Mouse (Mus musculus): ENCODE data around the gene Rhoh. TPM values are rescaled to one million over a fixed set of nuclear protein-coding genes. Genes with fewer than 3 reads are reported as not detected.

Rhoh gene
- total and polyA plus RNA-seq, 3 experiments = 12.1 to 22.1 (median 18.9) TPM

DNA sequence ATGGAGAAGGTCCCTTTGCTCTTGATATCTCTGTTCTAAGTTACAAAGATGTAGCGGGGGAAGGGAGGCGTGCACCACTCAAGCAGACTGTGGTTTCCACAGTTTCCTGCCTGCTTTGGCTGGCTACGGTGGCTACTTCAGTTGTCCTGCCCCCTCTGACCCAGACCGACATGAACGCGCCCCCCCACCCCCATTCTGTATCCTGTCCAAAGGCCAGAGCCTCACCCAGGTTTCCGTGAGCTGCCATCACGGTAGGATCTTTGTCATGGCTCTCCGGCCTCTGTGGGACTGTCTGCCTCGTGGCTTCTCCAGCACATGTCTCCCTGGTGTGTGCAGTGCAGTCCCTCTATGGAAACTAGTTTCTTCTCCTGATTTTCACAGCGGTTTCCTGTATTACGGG lies 58.3 kb downstream of the Rhoh start:
- Histone ChIP-seq H3K4me1 (ENCODE audit: control insufficient read depth in 1 of 2, insufficient read depth in 2 of 2) (peaks cover 2 to 19% of the 10 kb centered on the region in 2 experiments), H3K9me3 (replicated peaks; ENCODE audit: low read length) (peaks cover 8% of the 10 kb centered on the region), H3K9ac (ENCODE audit: insufficient read depth, low read depth) (no peak overlapping the region), H3K4me3 (replicated peaks in 1 of 3; ENCODE audit: low read depth in 2 of 3, low read length in 2 of 3, poor library complexity in 1 of 3) (no peak overlapping the region), H3K36me3 (replicated peaks in 1 of 2; ENCODE audit: control insufficient read depth in 1 of 2, insufficient read depth in 1 of 2, low read length in 1 of 2) (no peaks in the 10 kb centered on the region), H3K4me2 (ENCODE audit: insufficient read depth, low read depth, poor library complexity, severe bottlenecking) (no peak overlapping the region), H3K79me2 (replicated peaks; ENCODE audit: control insufficient read depth, extremely low read depth, insufficient read depth, poor library complexity, severe bottlenecking) (no peaks in the 10 kb centered on the region), H3K27ac (ENCODE audit: insufficient read depth, low read depth) (no peak overlapping the region), H3K27me3 (replicated peaks) (no peaks in the 10 kb centered on the region)
- in situ Hi-C loops (cut with MboI; ENCODE audit: low pct_ligation_motif_present, low pct_unique_long_range_greater_than_20kb, low sequenced_read_pairs) (no loop called here), dilution Hi-C loops (cut with MboI; ENCODE audit: extremely low pct_ligation_motif_present, extremely low pct_unique_long_range_greater_than_20kb, low sequenced_read_pairs) (no loop called here)
- peak; percentile 38 for DNase-seq (ENCODE audit: extremely low read depth)
- TF ChIP-seq MAFK (IDR thresholded peaks at IDR 0.05; ENCODE audit: insufficient replicate concordance, low read length) = no peak
- TF ChIP-seq ETS1 (conservative IDR thresholded peaks at IDR 0.05; ENCODE audit: low read depth, low read length) = no peak
- no peak for TF ChIP-seq RAD21 (IDR thresholded peaks at IDR 0.05; ENCODE audit: low read depth, low read length)
- TF ChIP-seq ELF1 (IDR thresholded peaks at IDR 0.05; ENCODE audit: low read depth, low read length) = no peak
- TF ChIP-seq NRF1 (IDR thresholded peaks at IDR 0.05; ENCODE audit: low read depth, low read length) = no peak
- no peak for TF ChIP-seq CTCF (conservative IDR thresholded peaks at IDR 0.05 in 1 of 2, IDR thresholded peaks at IDR 0.05 in 1 of 2; ENCODE audit: low read depth in 2 of 2, low read length in 2 of 2)
- no peak for TF ChIP-seq KAT2A (IDR thresholded peaks at IDR 0.05; ENCODE audit: insufficient replicate concordance, low read length)
- TF ChIP-seq ZKSCAN1 (IDR thresholded peaks at IDR 0.05; ENCODE audit: borderline replicate concordance, low read depth, low read length) = no peak
- no peak for TF ChIP-seq MAZ (IDR thresholded peaks at IDR 0.05; ENCODE audit: low read depth, low read length)
- no peak for TF ChIP-seq GABPA (IDR thresholded peaks at IDR 0.05; ENCODE audit: insufficient replicate concordance, low read depth, low read length)
- no peak for TF ChIP-seq MEF2A (IDR thresholded peaks at IDR 0.05; ENCODE audit: borderline replicate concordance, low read depth, low read length)
- no peak for TF ChIP-seq USF1 (IDR thresholded peaks at IDR 0.05; ENCODE audit: low read depth, low read length)
- TF ChIP-seq CHD1 (IDR thresholded peaks at IDR 0.05; ENCODE audit: low read depth, low read length) = no peak
- no peak for TF ChIP-seq SIN3A (IDR thresholded peaks at IDR 0.05; ENCODE audit: low read length)
- no peak for TF ChIP-seq MYC (IDR thresholded peaks at IDR 0.05; ENCODE audit: low read depth, low read length)
- no peak for TF ChIP-seq RCOR1 (conservative IDR thresholded peaks at IDR 0.05; ENCODE audit: low read depth, low read length)
- TF ChIP-seq MAX (IDR thresholded peaks at IDR 0.05; ENCODE audit: low read length) = no peak
- no peak for TF ChIP-seq E2F4 (IDR thresholded peaks at IDR 0.05; ENCODE audit: insufficient replicate concordance, low read depth, low read length)
- TF ChIP-seq USF2 (conservative IDR thresholded peaks at IDR 0.05; ENCODE audit: low read depth, low read length) = no peak

- H3K4me1 ChIP-seq (ENCODE audit: control insufficient read depth in 1 of 2, insufficient read depth in 2 of 2) = peaks cover 2 to 19% of the 10 kb centered on the region in 2 experiments
- dilution Hi-C loops (cut with MboI; ENCODE audit: extremely low pct_ligation_motif_present, extremely low pct_unique_long_range_greater_than_20kb, low sequenced_read_pairs) = no loop called here
- H3K9ac ChIP-seq (ENCODE audit: insufficient read depth, low read depth) = no peak overlapping the region
- no peak overlapping the region for H3K27ac ChIP-seq (ENCODE audit: insufficient read depth, low read depth)
- no peak overlapping the region for H3K4me3 ChIP-seq (replicated peaks in 1 of 3; ENCODE audit: low read depth in 2 of 3, low read length in 2 of 3, poor library complexity in 1 of 3)
- in situ Hi-C loops (cut with MboI; ENCODE audit: low pct_ligation_motif_present, low pct_unique_long_range_greater_than_20kb, low sequenced_read_pairs) = no loop called here
- H3K36me3 ChIP-seq (replicated peaks in 1 of 2; ENCODE audit: control insufficient read depth in 1 of 2, insufficient read depth in 1 of 2, low read length in 1 of 2) = no peaks in the 10 kb centered on the region
- H3K27me3 ChIP-seq (replicated peaks) = no peaks in the 10 kb centered on the region
- H3K4me2 ChIP-seq (ENCODE audit: insufficient read depth, low read depth, poor library complexity, severe bottlenecking) = no peak overlapping the region
- no peak for TF ChIP-seq ETS1 (conservative IDR thresholded peaks at IDR 0.05; ENCODE audit: low read depth, low read length)
- TF ChIP-seq PAX5 (IDR thresholded peaks at IDR 0.05; ENCODE audit: low read length) = no peak
- TF ChIP-seq EP300 (IDR thresholded peaks at IDR 0.05; ENCODE audit: low read length) = no peak
- no peak for TF ChIP-seq MYC (IDR thresholded peaks at IDR 0.05; ENCODE audit: low read depth, low read length)
- no peak for TF ChIP-seq SMC3 (IDR thresholded peaks at IDR 0.05; ENCODE audit: low read depth, low read length)
- TF ChIP-seq NELFE (IDR thresholded peaks at IDR 0.05; ENCODE audit: low read depth, low read length) = no peak
- no peak for TF ChIP-seq GABPA (IDR thresholded peaks at IDR 0.05; ENCODE audit: insufficient replicate concordance, low read depth, low read length)
- no peak for TF ChIP-seq JUND (conservative IDR thresholded peaks at IDR 0.05; ENCODE audit: low read depth, low read length)
- no peaks in the 10 kb centered on the region for H3K79me2 ChIP-seq (replicated peaks; ENCODE audit: control insufficient read depth, extremely low read depth, insufficient read depth, poor library complexity, severe bottlenecking)
- no peak for DNase-seq (ENCODE audit: extremely low read depth)
- H3K9me3 ChIP-seq (replicated peaks; ENCODE audit: low read length) = peaks cover 8% of the 10 kb centered on the region
These were observed 58.9 kb downstream of the Rhoh start for GRCm38 (mm10) chr5:65919904-65920303.

Data from CH12.LX (cell line).